Mouse (Mus musculus): ENCODE data around the gene Knop1.

GRCm38 (mm10) chr7:118842938-118843337, 13.1 kb downstream of the Knop1 start:
- no peak for TF ChIP-seq CTCF (IDR thresholded peaks at IDR 0.05; ENCODE audit: low read depth, low read length)
- no peak for TF ChIP-seq POLR2AphosphoS5 (IDR thresholded peaks at IDR 0.05; ENCODE audit: insufficient replicate concordance, low read depth, low read length)
- no peak for TF ChIP-seq GATA2 (IDR thresholded peaks at IDR 0.05; ENCODE audit: borderline replicate concordance, low read depth, low read length)
- TF ChIP-seq GATA1 (IDR thresholded peaks at IDR 0.05; ENCODE audit: borderline replicate concordance, low read length): no peak
